Mouse (Mus musculus): ENCODE results near the gene Cdh18. TPM values are rescaled to one million over a fixed set of nuclear protein-coding genes. Genes with fewer than 3 reads are reported as not detected.
A peak's percentile ranks its signal among the peaks of the same experiment; 100 is the strongest.
"Not testable (repeated sequence)": the region's sequence is repeated elsewhere in the genome, so short reads cannot be mapped to it uniquely, and the experiment has no call there.

Cdh18 gene
- total RNA-seq, 2 experiments from 2014 or later, result not detected

GRCm38 (mm10) chr15:23021151-23021550, 472.3 kb downstream of the Cdh18 start:
- H3K27ac ChIP-seq, result no peak overlapping the region
- intact Hi-C loops (cut with DNase I), result no loop called here
- no peak for TF ChIP-seq CTCF (IDR thresholded peaks at IDR 0.05)
- DNase-seq, result no peak
- no peak overlapping the region for H3K4me3 ChIP-seq

- no peak for TF ChIP-seq CTCF (IDR thresholded peaks at IDR 0.05)
- no peak overlapping the region for H3K27ac ChIP-seq
- intact Hi-C loops (cut with DNase I), result no loop called here
- no peak for DNase-seq
- H3K4me3 ChIP-seq, result no peak overlapping the region
Observed at GRCm38 (mm10) chr15:23022635-23023034, 473.8 kb downstream of the Cdh18 start.

- Histone ChIP-seq H3K4me3 (peak overlapping the region; percentile 52), H3K27ac (no peak overlapping the region)
- no peak for TF ChIP-seq CTCF (IDR thresholded peaks at IDR 0.05)
- no peak for DNase-seq
- intact Hi-C loops (cut with DNase I), result no loop called here
Observed at GRCm38 (mm10) chr15:23035551-23036207, 486.9 kb downstream of the Cdh18 start.

GRCm38 (mm10) chr15:23036208-23037065, 487.6 kb downstream of the Cdh18 start:
- intact Hi-C loops (cut with DNase I), result no loop called here
- TF ChIP-seq CTCF (IDR thresholded peaks at IDR 0.05), result no peak
- Histone ChIP-seq H3K27ac (no peak overlapping the region), H3K4me3 (peak overlapping the region; percentile 52)
- peak; percentile 61 for DNase-seq

GRCm38 (mm10) chr15:23037561-23037960, 488.7 kb downstream of the Cdh18 start:
- intact Hi-C loops (cut with DNase I), result no loop called here
- no peak for TF ChIP-seq CTCF (IDR thresholded peaks at IDR 0.05)
- no peak overlapping the region for H3K27ac ChIP-seq
- no peak overlapping the region for H3K4me3 ChIP-seq
- no peak for DNase-seq

GRCm38 (mm10) chr15:23046127-23046785, 497.4 kb downstream of the Cdh18 start:
- TF ChIP-seq CTCF (IDR thresholded peaks at IDR 0.05), result no peak
- no peak for DNase-seq
- H3K4me3 ChIP-seq, result no peak overlapping the region

GRCm38 (mm10) chr15:23052006-23052405, 503.2 kb downstream of the Cdh18 start:
- no peak for TF ChIP-seq CTCF (IDR thresholded peaks at IDR 0.05)
- DNase-seq, result no peak
- Histone ChIP-seq H3K27ac (no peak overlapping the region), H3K4me3 (no peak overlapping the region)
- intact Hi-C loops (cut with DNase I), result no loop called here

More at GRCm38 (mm10) chr15:23046127-23046785, 497.4 kb downstream of the Cdh18 start:
- no peak overlapping the region for H3K27ac ChIP-seq
- intact Hi-C loops (cut with DNase I), result no loop called here

- H3K27ac ChIP-seq; DNase-seq; intact Hi-C loops (cut with DNase I); H3K4me3 ChIP-seq: not testable (repeated sequence)
Observed at GRCm38 (mm10) chr15:23085326-23085725, 536.5 kb downstream of the Cdh18 start.

- no peak overlapping the region for H3K27ac ChIP-seq
- no peak overlapping the region for H3K4me3 ChIP-seq
- no peak for TF ChIP-seq CTCF (IDR thresholded peaks at IDR 0.05)
- intact Hi-C loops (cut with DNase I), result no loop called here
- no peak for DNase-seq
Observed at GRCm38 (mm10) chr15:23087535-23087934, 538.7 kb downstream of the Cdh18 start.

GRCm38 (mm10) chr15:23096601-23097000, 547.8 kb downstream of the Cdh18 start:
- Histone ChIP-seq H3K27ac (no peak overlapping the region), H3K4me3 (no peak overlapping the region)
- TF ChIP-seq CTCF (IDR thresholded peaks at IDR 0.05), result no peak
- intact Hi-C loops (cut with DNase I), result no loop called here
- no peak for DNase-seq

- DNase-seq, result no peak
- H3K4me3 ChIP-seq, result no peak overlapping the region
- intact Hi-C loops (cut with DNase I), result no loop called here
- TF ChIP-seq CTCF (IDR thresholded peaks at IDR 0.05), result no peak
- no peak overlapping the region for H3K27ac ChIP-seq
Observed at GRCm38 (mm10) chr15:23104668-23105380, 556.0 kb downstream of the Cdh18 start.

- intact Hi-C loops (cut with DNase I), result no loop called here
- DNase-seq, result no peak
- no peak for TF ChIP-seq CTCF (IDR thresholded peaks at IDR 0.05)
- Histone ChIP-seq H3K27ac (no peak overlapping the region), H3K4me3 (no peak overlapping the region)
Observed at GRCm38 (mm10) chr15:23134950-23135715, 586.3 kb downstream of the Cdh18 start.

Measured in gastrocnemius, adult 2 months (tissue).